Mouse (Mus musculus) embryonic facial prominence, embryonic 10.5 days (tissue): ENCODE results near the gene Gna15. TPM values are rescaled to one million over a fixed set of nuclear protein-coding genes. Genes with fewer than 3 reads are reported as not detected.

Experiments
- DNase-seq: peaks from one replicate; pipeline ENCODE4 v3.0.0-alpha.2; 2017; ENCODE audit warnings: low spot score
- H3K27ac ChIP-seq: fragments of 300-500 bp; sonication (generic); replicated peaks from 2 replicates; pipeline ENCODE4 v1.5.1; 2016; ENCODE audit warnings: mild to moderate bottlenecking
- H3K27me3 ChIP-seq: fragments of 300-500 bp; sonication (generic); replicated peaks from 2 replicates; pipeline ENCODE4 v1.6.1; 2016; ENCODE audit warnings: low read depth, mild to moderate bottlenecking; ENCODE audit not compliant: poor library complexity, severe bottlenecking
- H3K36me3 ChIP-seq: fragments of 300-500 bp; sonication (generic); replicated peaks from 2 replicates; pipeline ENCODE4 v1.6.1; 2016; ENCODE audit warnings: mild to moderate bottlenecking, moderate library complexity
- H3K4me1 ChIP-seq: fragments of 300-500 bp; sonication (generic); 2 replicates; pipeline ENCODE4 v1.6.1; 2016
- H3K4me3 ChIP-seq: fragments of 300-500 bp; sonication (generic); 2 replicates; pipeline ENCODE4 v1.5.1; 2016; ENCODE audit warnings: mild to moderate bottlenecking, moderate library complexity
- H3K9me3 ChIP-seq: fragments of 300-500 bp; sonication (generic); 2 replicates; pipeline ENCODE4 v1.6.1; 2016; ENCODE audit warnings: mild to moderate bottlenecking
- whole genome bisulfite sequencing: fragments of 180-500 bp; shearing (Covaris S2); methylation state at CpG from one replicate; pipeline ENCODE4 v1.1.7; 2016; 5-methylcytosine and 5-hydroxymethylcytosine counted together
- polyA plus RNA-seq: library from polyadenylated mRNA; unstranded; fragments of >200 nt; fragmentation: Nextera tagmentation; extraction: Ambion mirVana; gene quantifications from 2 replicates; pipeline ENCODE4 v1.2.1, GENCODE M21; 2016

Gna15 gene
- polyA plus RNA-seq, 1 experiment from 2014 or later: 1.2 TPM

GRCm38 (mm10) chr10:81507691-81508489, 16.1 kb downstream of the Gna15 start:
- Histone ChIP-seq H3K9me3 (no peaks in the 10 kb centered on the region), H3K27ac (no peak overlapping the region), H3K36me3 (no peaks in the 10 kb centered on the region), H3K4me3 (no peak overlapping the region), H3K27me3 (peaks cover 33% of the 10 kb centered on the region), H3K4me1 (peaks cover 12% of the 10 kb centered on the region)
- WGBS: 71% methylated on average over 13 of the region's 13 CpGs
- DNase-seq: no peak

DNA sequence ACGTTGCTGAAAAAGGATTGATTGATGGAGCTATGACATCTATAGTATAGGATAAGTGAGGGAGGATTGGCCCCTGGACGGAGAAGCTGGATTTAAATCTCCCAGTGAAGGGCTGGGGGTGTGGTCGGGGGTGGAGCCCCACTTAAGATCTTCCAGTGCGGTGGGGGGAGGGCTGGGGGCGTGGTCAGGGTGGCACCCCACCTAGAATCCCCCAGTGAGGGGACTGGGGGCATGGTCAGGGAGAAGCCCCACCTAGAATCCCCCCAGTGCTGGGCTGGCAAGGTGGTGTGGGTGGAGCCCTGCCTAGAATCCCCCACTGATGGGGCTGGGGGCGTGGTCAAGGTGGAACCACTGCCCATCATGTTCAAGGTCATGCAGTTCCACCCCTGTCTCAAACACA, 16.9 kb downstream of the Gna15 start:
- peaks cover 12% of the 10 kb centered on the region for H3K4me1 ChIP-seq
- no peak for DNase-seq
- 39% methylated on average over 6 of the region's 6 CpGs for WGBS
- H3K27ac ChIP-seq: no peak overlapping the region
- H3K9me3 ChIP-seq: no peaks in the 10 kb centered on the region
- no peaks in the 10 kb centered on the region for H3K36me3 ChIP-seq
- no peak overlapping the region for H3K4me3 ChIP-seq
- H3K27me3 ChIP-seq: peaks cover 27% of the 10 kb centered on the region

- Histone ChIP-seq H3K27me3 (peaks cover 16% of the 10 kb centered on the region), H3K4me3 (no peak overlapping the region), H3K36me3 (no peaks in the 10 kb centered on the region), H3K4me1 (peaks cover 8% of the 10 kb centered on the region), H3K9me3 (no peaks in the 10 kb centered on the region), H3K27ac (no peak overlapping the region)
- 80% methylated on average over 15 of the region's 15 CpGs for WGBS
- no peak for DNase-seq
Observed at GRCm38 (mm10) chr10:81505016-81505664, 18.9 kb downstream of the Gna15 start.

- Histone ChIP-seq H3K36me3 (no peaks in the 10 kb centered on the region), H3K9me3 (no peaks in the 10 kb centered on the region), H3K4me3 (peak overlapping the region; percentile 52), H3K4me1 (peaks cover 14% of the 10 kb centered on the region), H3K27ac (no peak overlapping the region; the same call in 1 of the 2 replicates), H3K27me3 (peaks cover 12% of the 10 kb centered on the region)
- peak; percentile 89 for DNase-seq
- 9% methylated on average over 36 of the region's 36 CpGs for WGBS
Observed at GRCm38 (mm10) chr10:81502658-81503057, 21.4 kb downstream of the Gna15 start.

- no peaks in the 10 kb centered on the region for H3K9me3 ChIP-seq
- no peaks in the 10 kb centered on the region for H3K36me3 ChIP-seq
- H3K4me1 ChIP-seq: peaks cover 19% of the 10 kb centered on the region
- 83% methylated on average over 5 of the region's 5 CpGs for WGBS
- H3K27ac ChIP-seq: no peak overlapping the region
- no peak overlapping the region for H3K4me3 ChIP-seq
- DNase-seq: no peak
- H3K27me3 ChIP-seq: peaks cover 12% of the 10 kb centered on the region
Observed at GRCm38 (mm10) chr10:81501863-81502262, 22.2 kb downstream of the Gna15 start.

DNA sequence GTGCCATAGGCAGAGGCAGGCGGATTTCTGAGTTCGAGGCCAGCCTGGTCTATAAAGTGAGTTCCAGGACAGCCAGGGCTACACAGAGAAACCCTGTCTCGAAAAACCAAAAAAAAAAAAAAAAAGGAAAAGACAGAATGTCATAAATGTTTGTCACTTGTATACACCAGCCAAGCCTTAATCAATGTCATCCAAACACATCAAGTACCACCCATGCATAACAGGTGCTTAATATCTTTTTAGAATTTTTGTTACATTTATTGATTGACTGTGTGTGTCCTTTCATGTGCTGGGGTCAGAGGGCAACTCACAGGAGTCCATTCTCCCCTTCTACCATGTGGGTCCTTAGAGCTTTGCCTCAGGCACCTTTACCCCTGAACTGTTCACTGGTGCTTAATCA, 24.0 kb downstream of the Gna15 start, which contains the start of gene S1pr4:
S1pr4 (minus strand) TSS at position 101 of the 400 bp plus-strand sequence.
- H3K9me3 ChIP-seq: no peaks in the 10 kb centered on the region
- no peak within 1 kb of the TSS for H3K27ac ChIP-seq
- no peak within 1 kb of the TSS for H3K4me3 ChIP-seq
- no peak for DNase-seq
- peaks cover 25% of the 10 kb centered on the region for H3K4me1 ChIP-seq
- no peaks in the 10 kb centered on the region for H3K36me3 ChIP-seq
- peaks cover 12% of the 10 kb centered on the region for H3K27me3 ChIP-seq
- 84% methylated on average over 3 of the region's 3 CpGs for WGBS

DNA sequence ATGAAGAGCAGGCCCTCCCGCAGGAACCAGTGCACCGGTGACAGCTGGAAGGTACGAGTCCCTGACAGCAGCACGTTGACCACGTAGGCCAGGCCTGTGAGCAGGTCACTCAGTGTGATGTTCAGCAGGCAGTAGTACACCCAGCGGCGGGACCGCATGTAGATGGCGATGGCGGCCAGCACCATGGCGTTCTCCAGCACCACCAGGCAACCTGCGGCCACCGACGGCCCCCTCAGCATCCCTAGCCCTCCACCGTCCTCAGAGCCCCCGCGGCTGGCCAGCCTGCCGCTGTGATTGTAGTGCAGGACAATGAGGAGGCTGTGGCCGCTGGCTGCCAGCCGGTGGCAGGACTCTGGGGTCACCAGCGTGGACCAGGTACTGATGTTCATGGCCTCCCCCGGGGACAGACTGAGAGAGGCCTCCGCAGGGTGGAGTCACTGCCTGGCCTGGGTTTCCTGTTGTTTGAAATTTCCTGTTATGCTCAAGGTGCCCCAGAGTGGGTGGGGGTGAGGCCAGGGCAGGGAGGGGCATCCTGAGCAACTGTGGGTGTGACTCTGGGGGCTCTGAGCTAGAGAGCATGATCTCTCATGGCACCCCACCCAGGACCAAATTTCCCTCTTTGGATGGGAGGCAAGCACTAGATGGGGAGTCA, 24.6 kb downstream of the Gna15 start:
- no peak for DNase-seq
- Histone ChIP-seq H3K4me1 (peaks cover 31% of the 10 kb centered on the region), H3K9me3 (no peaks in the 10 kb centered on the region), H3K4me3 (no peak overlapping the region), H3K27me3 (peaks cover 12% of the 10 kb centered on the region), H3K36me3 (peaks cover under 1% of the 10 kb centered on the region; the same call in 1 of the 2 replicates), H3K27ac (no peak overlapping the region)
- WGBS: 78% methylated on average over 23 of the region's 23 CpGs

DNA sequence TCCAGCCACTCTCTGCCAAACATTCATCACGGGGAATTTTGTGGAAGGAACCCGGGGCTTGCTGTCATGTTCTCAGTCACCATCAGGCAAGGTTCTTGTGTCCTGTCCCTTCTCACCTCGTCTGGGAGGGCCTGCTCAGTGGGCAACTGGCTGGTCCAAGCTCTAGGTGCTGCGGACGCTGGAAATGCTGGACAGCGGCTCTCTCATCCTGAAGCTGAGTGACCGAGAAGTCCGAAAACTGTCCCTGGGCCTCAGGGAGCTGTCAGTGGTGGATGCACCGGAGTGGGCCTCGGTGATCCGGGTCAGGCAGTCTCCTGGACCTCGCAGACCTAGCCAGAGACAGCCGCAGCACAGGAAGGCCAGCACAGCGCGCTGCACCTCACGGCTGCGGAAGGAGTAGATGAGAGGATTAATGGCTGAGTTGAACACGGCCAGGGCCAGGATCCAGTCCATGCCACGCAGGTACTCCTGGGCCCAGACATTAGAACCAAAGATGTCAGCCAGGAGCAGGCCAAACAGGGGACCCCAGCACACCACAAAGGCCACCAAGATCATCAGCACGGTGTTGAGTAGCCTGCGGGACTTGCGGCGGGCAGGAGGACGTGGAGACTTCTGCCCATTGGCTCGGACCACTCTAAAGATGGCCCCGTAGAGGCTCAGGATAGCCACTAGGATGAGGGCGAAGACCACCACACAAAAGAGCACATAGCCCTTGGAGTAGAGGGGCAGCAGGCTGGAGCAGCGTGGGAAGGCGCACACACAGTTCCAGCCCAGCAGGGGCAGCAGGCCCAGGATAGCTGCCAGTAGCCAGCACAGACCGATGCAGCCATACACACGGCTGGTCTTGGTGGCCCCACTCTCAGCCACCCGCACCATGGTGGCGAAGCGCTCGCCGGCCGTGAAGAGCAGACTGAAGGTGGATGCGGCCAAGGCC, 25.4 kb downstream of the Gna15 start:
- H3K36me3 ChIP-seq: peaks cover 9% of the 10 kb centered on the region
- peaks cover 9% of the 10 kb centered on the region for H3K27me3 ChIP-seq
- no peak overlapping the region; the same call in 1 of the 2 replicates for H3K27ac ChIP-seq
- no peaks in the 10 kb centered on the region for H3K9me3 ChIP-seq
- no peak for DNase-seq
- WGBS: 86% methylated on average over 38 of the region's 38 CpGs
- peak overlapping the region; percentile 14 for H3K4me3 ChIP-seq
- H3K4me1 ChIP-seq: peaks cover 39% of the 10 kb centered on the region

DNA sequence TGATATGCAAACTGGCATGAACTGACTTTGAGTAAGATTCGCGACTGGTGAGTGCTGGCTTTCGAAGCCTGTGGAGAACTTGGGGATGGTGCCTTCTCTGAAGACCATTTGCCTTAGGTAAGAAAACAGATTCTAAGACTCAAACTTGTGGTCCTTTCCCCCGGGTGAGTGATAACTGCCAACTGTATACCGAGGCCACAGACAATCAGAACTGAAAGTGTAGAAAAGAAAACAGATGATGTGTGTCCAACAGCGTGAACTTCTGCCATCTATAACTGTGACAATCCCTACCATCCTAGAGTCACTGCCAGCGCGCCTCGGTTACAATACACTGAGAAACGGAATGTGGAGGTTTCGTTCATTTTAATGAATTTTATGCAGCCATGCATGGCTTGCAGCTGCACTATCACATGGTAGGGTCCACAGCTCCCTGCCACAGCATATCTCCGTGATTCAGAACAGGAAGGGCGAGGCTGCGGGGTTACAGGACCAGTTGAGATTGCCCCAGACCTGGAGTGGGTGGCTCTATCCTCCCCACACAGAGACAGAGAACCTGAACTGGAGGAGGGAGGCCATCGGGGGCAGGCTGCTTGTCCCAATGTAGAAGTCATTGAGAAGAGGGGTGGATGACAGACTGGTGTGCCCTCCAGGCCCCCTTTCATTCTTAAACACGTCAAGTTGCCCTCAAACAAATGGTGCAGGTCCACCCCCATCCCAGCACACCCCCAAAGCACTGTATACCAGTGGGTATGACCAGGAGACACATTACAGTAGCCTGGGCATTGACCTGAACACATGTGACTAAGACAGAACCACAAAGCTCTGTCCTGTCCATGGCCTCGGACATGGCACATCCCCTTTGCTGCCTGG, 26.4 kb downstream of the Gna15 start:
- DNase-seq: no peak
- Histone ChIP-seq H3K4me1 (peaks cover 42% of the 10 kb centered on the region), H3K9me3 (no peaks in the 10 kb centered on the region), H3K27ac (peak overlapping the region; percentile 86; the same call in 1 of the 2 replicates), H3K4me3 (peak overlapping the region; percentile 93), H3K27me3 (no peaks in the 10 kb centered on the region), H3K36me3 (peaks cover 18% of the 10 kb centered on the region)
- WGBS: 88% methylated on average over 17 of the region's 17 CpGs

DNA sequence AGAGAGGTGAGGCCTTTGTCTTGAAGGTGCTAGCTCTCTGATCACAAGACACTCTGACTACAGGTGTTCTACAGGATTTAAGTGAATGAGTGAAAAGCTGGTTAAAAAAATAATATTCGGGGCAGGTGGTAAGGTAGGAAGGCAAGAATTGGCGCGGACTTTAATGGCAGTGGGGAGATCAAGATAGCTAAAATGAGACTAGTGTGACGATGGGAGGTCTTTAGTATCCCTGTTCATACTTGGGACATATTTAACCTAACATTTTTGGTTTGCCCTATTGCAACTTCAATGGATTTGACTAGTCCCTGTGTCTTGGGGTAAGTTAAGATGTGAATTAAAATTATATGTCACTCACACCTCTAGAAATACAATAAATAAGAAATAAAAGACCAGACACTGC, 27.1 kb downstream of the Gna15 start:
- peak overlapping the region; percentile 86 for H3K27ac ChIP-seq
- peak overlapping the region; percentile 93 for H3K4me3 ChIP-seq
- DNase-seq: no peak
- H3K36me3 ChIP-seq: peaks cover 25% of the 10 kb centered on the region
- H3K4me1 ChIP-seq: peaks cover 42% of the 10 kb centered on the region
- H3K9me3 ChIP-seq: no peaks in the 10 kb centered on the region
- no peaks in the 10 kb centered on the region for H3K27me3 ChIP-seq
- 48% methylated on average over 4 of the region's 4 CpGs for WGBS

DNA sequence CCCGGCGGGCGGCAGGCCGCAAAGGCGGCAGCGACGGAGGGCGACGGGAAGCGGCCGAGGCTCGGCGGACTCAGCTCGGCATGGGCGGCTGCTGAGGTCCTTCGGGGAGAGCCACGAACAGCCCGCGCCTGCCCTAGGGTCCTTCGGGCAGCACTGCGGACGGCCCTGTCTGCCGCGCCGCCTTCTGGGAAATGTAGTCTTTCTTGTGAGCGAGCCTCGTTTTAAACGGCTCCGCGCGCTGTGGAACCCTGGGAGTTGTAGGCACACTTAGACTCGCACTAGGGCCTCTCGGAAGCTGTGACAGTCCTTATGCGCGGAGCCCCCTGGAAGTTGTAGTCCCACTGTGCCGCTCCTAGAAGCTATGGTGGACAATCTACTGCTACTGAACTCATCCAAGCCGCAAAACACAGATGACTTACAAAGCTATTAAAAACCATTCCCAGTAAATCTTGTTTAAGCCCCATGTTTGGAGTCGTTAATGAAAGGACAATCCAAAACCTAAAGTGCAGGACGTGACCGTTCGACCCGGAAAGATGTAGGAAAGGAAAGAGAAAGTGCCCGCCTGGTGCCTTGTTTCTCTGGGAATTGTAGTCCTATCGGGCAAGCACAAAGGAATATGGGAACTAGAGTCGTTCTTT, 27.6 kb downstream of the Gna15 start, which contains the start of gene Ncln:
Ncln (minus strand) TSS at position 129 of the 638 bp plus-strand sequence.
- H3K4me1 ChIP-seq: peaks cover 42% of the 10 kb centered on the region
- peak within 1 kb of the TSS; percentile 93 for H3K4me3 ChIP-seq
- H3K36me3 ChIP-seq: peaks cover 31% of the 10 kb centered on the region
- under 1% methylated on average over 45 of the region's 45 CpGs for WGBS
- H3K27ac ChIP-seq: peak within 1 kb of the TSS; percentile 86
- no peaks in the 10 kb centered on the region for H3K9me3 ChIP-seq
- peak; percentile 98 for DNase-seq
- H3K27me3 ChIP-seq: no peaks in the 10 kb centered on the region
